Mouse (Mus musculus) ES-Bruce4 (cell line): Measurements from ENCODE around the gene Nid2.

Experiments
- CTCF ChIP-seq: IDR thresholded peaks from one replicate; pipeline ENCODE4 v1.8.1; 2011; ENCODE audit warnings: low read depth, low read length
- EP300 ChIP-seq: IDR thresholded peaks from 2 replicates; pipeline ENCODE4 v1.6.1; 2011; ENCODE audit warnings: low read depth, low read length; ENCODE audit not compliant: insufficient read depth
- POLR2A ChIP-seq: IDR thresholded peaks from one replicate; pipeline ENCODE4 v1.8.1; 2011; ENCODE audit warnings: low read length; ENCODE audit not compliant: insufficient read depth

GRCm38 (mm10) chr14:19775491-19775890 is 24.4 kb downstream of the Nid2 start:
- TF ChIP-seq POLR2A = no peak
- no peak for TF ChIP-seq CTCF
- TF ChIP-seq EP300 = no peak
